Mouse (Mus musculus): Measurements from ENCODE around the gene Klf3. TPM values are rescaled to one million over a fixed set of nuclear protein-coding genes. Genes with fewer than 3 reads are reported as not detected.

Klf3 gene
- total RNA-seq, 2 experiments from 2014 or later: 23.7 to 26.6 TPM

DNA sequence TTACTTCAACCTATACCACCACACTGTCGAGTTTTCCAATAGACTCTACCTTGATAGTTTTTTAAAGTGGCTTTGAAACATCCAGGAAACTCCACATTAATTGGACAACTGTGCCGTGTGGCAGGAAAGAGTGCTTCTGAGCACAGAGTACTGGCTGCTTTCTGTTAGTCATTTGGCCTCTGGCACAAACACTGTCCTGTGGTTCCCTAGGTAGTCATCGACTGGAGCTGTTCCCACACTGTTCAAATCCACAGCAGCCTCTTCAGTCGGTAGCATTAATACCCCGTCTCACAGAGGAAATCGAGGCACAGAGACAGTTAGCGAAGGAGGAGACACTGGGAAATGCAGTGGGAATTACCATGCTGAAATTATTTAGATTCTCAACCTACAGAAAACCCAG lies 22.3 kb downstream of the Klf3 start:
- intact Hi-C loops (cut with DNase I; ENCODE audit: low total_unique reads): no loop called here
- no peak for DNase-seq

GRCm38 (mm10) chr5:64827151-64827550 lies 24.0 kb downstream of the Klf3 start:
- no peak for DNase-seq
- intact Hi-C loops (cut with DNase I; ENCODE audit: low total_unique reads): no loop called here

GRCm38 (mm10) chr5:64828314-64828713 lies 25.1 kb downstream of the Klf3 start:
- no peak for DNase-seq
- intact Hi-C loops (cut with DNase I; ENCODE audit: low total_unique reads): no loop called here

GRCm38 (mm10) chr5:64829606-64830005 lies 26.4 kb downstream of the Klf3 start:
- DNase-seq: no peak
- intact Hi-C loops (cut with DNase I; ENCODE audit: low total_unique reads): no loop called here

DNA sequence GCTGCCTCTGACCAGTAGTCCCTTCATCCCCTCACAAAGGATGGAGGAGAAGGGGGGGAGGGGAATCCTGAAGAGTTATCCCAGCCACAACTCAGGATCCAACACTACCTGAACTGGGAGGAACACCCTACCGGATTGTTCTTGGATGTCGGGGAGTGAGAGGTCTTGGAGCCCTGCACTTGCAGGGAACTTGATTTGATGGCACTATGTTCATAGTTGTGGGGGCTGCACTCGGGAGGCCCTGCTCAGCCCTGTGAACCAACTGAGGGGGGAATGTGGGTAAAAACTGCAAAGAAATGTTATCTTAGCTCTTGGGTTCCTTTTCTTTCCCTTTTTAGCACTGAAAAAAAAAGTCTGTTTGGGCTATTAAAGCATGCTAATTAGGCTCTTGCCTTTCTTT lies 27.6 kb downstream of the Klf3 start:
- intact Hi-C loops (cut with DNase I; ENCODE audit: low total_unique reads): no loop called here
- no peak for DNase-seq

DNA sequence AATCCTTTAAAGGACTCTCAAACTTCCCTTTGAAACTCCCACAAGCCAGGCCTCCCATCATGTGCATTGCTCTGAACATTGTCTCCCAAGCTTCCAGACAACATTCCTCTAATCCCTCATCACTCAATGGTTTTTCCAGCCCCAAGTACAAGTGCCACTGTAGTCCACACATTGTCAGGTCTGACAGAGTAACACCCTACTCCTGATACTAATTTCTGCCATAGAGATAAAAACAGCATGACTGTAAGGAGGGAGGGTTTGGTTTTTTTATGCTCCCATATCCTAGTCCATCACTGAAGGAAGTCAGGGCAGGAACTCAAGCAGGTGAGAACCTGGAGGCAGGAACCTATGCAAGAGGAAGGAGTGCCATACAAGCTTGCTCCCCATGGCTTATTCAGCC lies 30.2 kb downstream of the Klf3 start:
- intact Hi-C loops (cut with DNase I; ENCODE audit: low total_unique reads): no loop called here
- no peak for DNase-seq

GRCm38 (mm10) chr5:64834213-64834612 lies 31.0 kb downstream of the Klf3 start:
- intact Hi-C loops (cut with DNase I; ENCODE audit: low total_unique reads): no loop called here
- no peak for DNase-seq

- intact Hi-C loops (cut with DNase I; ENCODE audit: low total_unique reads): no loop called here
- no peak for DNase-seq
Observed at GRCm38 (mm10) chr5:64835295-64835694, 32.1 kb downstream of the Klf3 start.

DNA sequence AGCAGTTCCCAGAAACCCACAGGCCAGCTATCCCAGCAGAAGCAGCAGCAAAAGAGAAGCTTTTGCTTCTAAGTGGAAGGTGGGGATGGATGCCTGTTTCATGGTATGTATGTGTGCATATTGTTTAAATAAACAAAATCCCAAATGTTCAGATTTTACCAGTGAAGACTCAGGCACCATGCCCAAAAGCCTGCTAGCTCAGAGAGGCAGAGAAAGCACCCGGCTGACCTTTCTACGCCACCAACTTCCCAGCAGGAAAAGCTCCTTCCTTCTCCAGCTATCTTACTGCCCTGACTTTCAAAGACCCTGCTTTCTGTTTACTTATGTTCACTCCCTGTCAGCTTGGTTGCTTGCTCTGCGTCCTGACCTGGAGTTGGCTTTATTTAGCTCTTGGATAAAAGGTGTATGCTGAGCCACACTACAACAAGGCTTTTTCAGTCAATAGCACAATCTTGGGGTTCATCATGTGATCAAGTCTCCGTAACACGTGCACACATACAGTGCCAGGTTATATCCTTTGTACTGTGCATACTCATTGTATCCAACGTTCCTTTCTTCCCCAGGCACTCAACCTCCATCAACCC lies 35.9 kb downstream of the Klf3 start:
- no peak for DNase-seq
- intact Hi-C loops (cut with DNase I; ENCODE audit: low total_unique reads): no loop called here

- peak; percentile 73 for DNase-seq
Observed at GRCm38 (mm10) chr5:64840087-64840486, 36.9 kb downstream of the Klf3 start.

GRCm38 (mm10) chr5:64844622-64845021 lies 41.4 kb downstream of the Klf3 start:
- no peak for DNase-seq
- intact Hi-C loops (cut with DNase I; ENCODE audit: low total_unique reads): no loop called here

More at GRCm38 (mm10) chr5:64840087-64840486, 36.9 kb downstream of the Klf3 start:
- intact Hi-C loops (cut with DNase I; ENCODE audit: low total_unique reads): no loop called here

- intact Hi-C loops (cut with DNase I; ENCODE audit: low total_unique reads): no loop called here
- DNase-seq: no peak
Observed at GRCm38 (mm10) chr5:64847305-64847704, 44.1 kb downstream of the Klf3 start.

DNA sequence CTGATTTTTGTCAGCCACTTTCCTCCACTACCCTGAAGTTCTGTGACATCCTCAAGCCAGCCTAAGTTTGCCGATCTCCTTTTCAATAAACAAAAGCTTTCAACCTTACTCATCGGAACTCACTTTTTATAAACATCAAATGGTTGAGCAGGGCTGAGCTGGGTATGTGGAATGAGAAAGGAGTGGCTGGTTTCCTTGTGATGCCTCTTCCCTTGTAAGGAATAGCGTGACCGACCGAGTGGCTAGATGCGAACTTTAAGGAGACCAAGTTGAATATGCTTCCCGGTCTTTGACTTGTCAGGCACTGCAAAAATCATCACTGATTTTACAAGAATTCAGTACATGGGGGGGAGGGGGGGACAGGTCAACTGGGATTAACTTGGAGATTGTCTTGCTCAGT lies 46.7 kb downstream of the Klf3 start:
- intact Hi-C loops (cut with DNase I; ENCODE audit: low total_unique reads): no loop called here
- DNase-seq: no peak

DNA sequence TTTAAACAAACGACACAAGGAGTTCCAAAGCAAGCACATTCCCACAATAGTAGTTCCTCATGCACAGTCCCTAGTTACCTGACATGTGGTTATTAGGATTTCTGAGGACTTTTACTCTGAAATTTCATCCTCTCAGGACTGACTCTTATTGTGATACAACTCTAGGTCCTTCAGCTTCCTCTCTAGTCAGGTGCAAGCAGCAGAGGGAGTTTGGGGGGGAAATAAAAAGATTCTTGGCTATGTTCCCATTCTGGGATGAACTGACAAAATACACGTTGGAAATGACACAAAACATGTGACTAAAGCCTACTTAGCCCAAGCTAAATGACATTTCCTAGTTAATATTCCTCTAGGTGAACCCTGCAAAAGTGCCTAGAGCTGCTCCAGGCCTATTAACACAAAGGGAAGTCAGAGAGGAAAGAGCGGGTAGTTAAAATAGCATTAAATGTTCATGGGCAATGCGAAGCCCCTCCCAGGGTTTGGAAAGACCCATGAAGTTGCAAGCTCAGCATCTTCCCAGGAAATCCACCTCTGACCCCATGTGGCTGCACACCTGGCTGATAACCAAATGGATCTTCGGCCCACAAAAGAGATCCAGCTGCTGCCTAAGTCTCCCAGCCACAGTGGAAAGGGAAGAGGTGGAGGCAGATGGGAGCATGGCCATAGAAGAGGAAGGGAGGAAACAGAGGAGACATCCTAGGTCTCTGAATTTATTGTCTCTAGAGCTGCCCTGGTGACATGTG lies 49.6 kb downstream of the Klf3 start:
- intact Hi-C loops (cut with DNase I; ENCODE audit: low total_unique reads): no loop called here

GRCm38 (mm10) chr5:64853421-64853820 lies 50.2 kb downstream of the Klf3 start:
- intact Hi-C loops (cut with DNase I; ENCODE audit: low total_unique reads): no loop called here

More for the DNA sequence above, 49.6 kb downstream of the Klf3 start:
- no peak for DNase-seq

DNA sequence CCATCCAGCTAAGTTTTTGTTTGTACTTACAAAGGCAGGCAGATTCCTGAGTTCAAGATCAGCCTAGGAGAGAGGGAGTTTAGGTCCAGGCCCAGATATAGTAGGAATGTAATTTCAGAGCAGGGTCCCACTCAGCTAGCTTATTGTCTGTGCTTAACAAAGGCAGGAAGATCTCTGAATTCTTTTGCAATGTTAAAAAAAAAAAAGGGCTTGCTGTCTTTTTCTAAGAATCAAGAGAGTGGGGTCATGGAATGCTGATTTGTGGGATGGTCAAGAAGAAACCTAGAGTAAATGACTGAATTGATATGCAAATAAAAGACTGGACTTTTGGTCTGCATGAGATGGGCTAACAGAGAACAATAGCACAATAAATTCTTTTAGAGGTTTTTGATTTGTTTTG lies 52.0 kb downstream of the Klf3 start:
- intact Hi-C loops (cut with DNase I; ENCODE audit: low total_unique reads): no loop called here
- no peak for DNase-seq

More at GRCm38 (mm10) chr5:64853421-64853820, 50.2 kb downstream of the Klf3 start:
- no peak for DNase-seq

DNA sequence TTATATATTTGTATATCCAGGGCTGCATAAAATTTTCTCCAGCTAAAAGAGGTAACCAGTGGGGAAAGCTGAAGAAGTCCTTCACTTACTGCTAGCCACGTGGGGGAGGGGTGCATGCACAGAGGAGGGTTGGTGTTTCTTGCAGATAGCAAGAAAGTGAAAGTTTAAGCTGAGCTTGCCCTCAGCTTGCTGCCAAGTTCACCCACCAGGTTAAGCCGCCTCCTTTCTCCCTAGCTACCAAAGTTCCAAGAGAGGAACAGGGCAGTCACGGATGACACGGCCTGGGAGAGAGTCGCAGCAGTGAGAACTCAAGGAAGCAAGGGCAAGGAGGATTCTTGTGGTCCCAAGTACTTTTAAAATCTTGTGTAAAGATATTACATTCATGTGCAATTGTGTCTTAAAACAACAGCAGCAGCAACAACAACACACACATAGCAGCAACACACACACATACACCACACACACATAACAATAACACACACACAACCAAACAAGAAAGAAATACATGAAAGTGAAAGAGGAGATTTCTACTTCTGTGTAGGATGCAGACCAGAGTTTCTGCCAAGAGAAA lies 57.8 kb downstream of the Klf3 start:
- no peak for DNase-seq
- intact Hi-C loops (cut with DNase I; ENCODE audit: low total_unique reads): loop anchor here (10.0 kb wide), 3 partner anchors 46 to 576 kb away; no protein-coding TSS in a partner anchor

GRCm38 (mm10) chr5:64861471-64862199 lies 58.4 kb downstream of the Klf3 start:
- peak; percentile 33 for DNase-seq
- intact Hi-C loops (cut with DNase I; ENCODE audit: low total_unique reads): loop anchor here (10.0 kb wide), 3 partner anchors 47 to 577 kb away; no protein-coding TSS in a partner anchor

- DNase-seq: peak; percentile 38
- intact Hi-C loops (cut with DNase I; ENCODE audit: low total_unique reads): loop anchor here (10.0 kb wide), 3 partner anchors 47 to 577 kb away; no protein-coding TSS in a partner anchor
Observed at GRCm38 (mm10) chr5:64862269-64862668, 59.1 kb downstream of the Klf3 start.

DNA sequence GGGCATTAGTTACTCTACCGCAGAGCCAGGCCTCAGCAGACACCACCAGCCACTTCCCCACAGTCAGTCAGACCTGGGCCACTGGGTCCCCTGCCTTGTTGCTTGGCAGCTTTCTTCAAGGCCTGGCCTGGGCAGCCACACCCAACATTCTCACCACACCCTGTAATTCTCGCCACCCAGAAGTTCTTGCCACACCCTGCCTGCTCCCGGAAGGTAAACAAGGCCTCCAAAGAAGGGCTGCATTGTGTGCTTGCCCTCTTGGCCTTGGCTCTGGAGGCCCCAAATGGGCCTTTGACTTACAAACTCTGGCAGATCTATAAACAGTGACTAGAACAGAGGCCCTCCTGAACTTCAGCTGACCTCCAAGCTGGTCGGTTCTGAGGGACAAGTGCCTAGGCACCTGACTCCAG lies 61.5 kb downstream of the Klf3 start:
- intact Hi-C loops (cut with DNase I; ENCODE audit: low total_unique reads): loop anchor here (10.0 kb wide), 3 partner anchors 50 to 580 kb away; no protein-coding TSS in a partner anchor
- no peak for DNase-seq

Measured in gastrocnemius, postnatal 14 days (tissue).